Mouse (Mus musculus) heart, adult 2 months (tissue): Measurements from ENCODE around the gene Naa25. TPM values are rescaled to one million over a fixed set of nuclear protein-coding genes. Genes with fewer than 3 reads are reported as not detected.
A peak's percentile ranks its signal among the peaks of the same experiment; 100 is the strongest.

Experiments used
- DNase-seq, 2 experiments: peaks; one replicate each; pipeline ENCODE4 v3.0.0; 2021
- H3K27ac ChIP-seq: fragments of 200-600 bp; 2 replicates; pipeline ENCODE4 v1.8.1; 2022
- H3K27me3 ChIP-seq: fragments of 200-500 bp; 2 replicates; pipeline ENCODE4 v1.6.1; 2012; ENCODE audit warnings: mild to moderate bottlenecking, low read length, inconsistent platforms, mixed read lengths; ENCODE audit not compliant: control insufficient read depth, insufficient read depth
- H3K36me3 ChIP-seq: fragments of 200-500 bp; 2 replicates; pipeline ENCODE4 v1.6.1; 2012; ENCODE audit warnings: low read length, inconsistent platforms; ENCODE audit not compliant: control insufficient read depth, insufficient read depth
- H3K4me1 ChIP-seq: fragments of 200-500 bp; 2 replicates; pipeline ENCODE4 v1.6.1; 2011; ENCODE audit warnings: low read length; ENCODE audit not compliant: control insufficient read depth, insufficient read depth
- H3K4me3 ChIP-seq: fragments of 200-600 bp; 2 replicates; pipeline ENCODE4 v1.8.1; 2022
- H3K79me2 ChIP-seq: fragments of 200-500 bp; replicated peaks from 2 replicates; pipeline ENCODE4 v1.6.1; 2012; ENCODE audit warnings: mild to moderate bottlenecking, inconsistent platforms, low read length, moderate library complexity, mixed read lengths; ENCODE audit not compliant: control insufficient read depth, insufficient read depth
- H3K9ac ChIP-seq: fragments of 200-500 bp; 2 replicates; pipeline ENCODE4 v1.6.1; 2012; ENCODE audit warnings: low read depth, mild to moderate bottlenecking, control low read depth, inconsistent platforms, low read length, mixed read lengths
- CTCF ChIP-seq: fragments of 200-600 bp; IDR thresholded peaks from 2 replicates; pipeline ENCODE4 v1.8.1; 2022; ENCODE audit warnings: antibody characterized with exemption, mild to moderate bottlenecking, moderate library complexity
- EP300 ChIP-seq: fragments of 200-500 bp; IDR thresholded peaks from 2 replicates; pipeline ENCODE4 v1.6.1; 2011; ENCODE audit warnings: low read depth, low read length, control low read depth; ENCODE audit not compliant: insufficient read depth
- POLR2A ChIP-seq: fragments of 200-500 bp; IDR thresholded peaks from 2 replicates; pipeline ENCODE4 v1.6.1; 2011; ENCODE audit warnings: mild to moderate bottlenecking, low read depth, low read length, control low read depth; ENCODE audit not compliant: insufficient read depth
- WGBS: fragments of 180-500 bp; shearing (Covaris S2); methylation state at CpG from one replicate; pipeline ENCODE4 v1.1.7; 2018; 5-methylcytosine and 5-hydroxymethylcytosine counted together
- intact Hi-C: fragments of 180-260 bp; cut with DNase I; formaldehyde crosslinking; loops from one replicate; pipeline ENCODE4 v1.15.1; 2025
- polyA plus RNA-seq: library from polyadenylated mRNA; depleted of rRNA; stranded (reverse); fragments of >200 nt; gene quantifications from 2 replicates; pipeline ENCODE4 v1.2.3, GENCODE M21; 2012
- total RNA-seq, 2 experiments: library from RNA; stranded (reverse); gene quantifications; 2 replicates each; pipeline ENCODE4 v1.2.3; 2021

Gene Naa25
- total and polyA plus RNA-seq, 3 experiments = 7.1 to 22.5 (median 21.3) TPM

- no peak overlapping the region for H3K27ac ChIP-seq
- H3K36me3 ChIP-seq = no peaks in the 10 kb centered on the region
- WGBS = 56% methylated on average over 7 of the region's 7 CpGs
- TF ChIP-seq POLR2A = no peak
- no peak for TF ChIP-seq EP300
- TF ChIP-seq CTCF = no peak
- H3K4me3 ChIP-seq = no peak overlapping the region
- intact Hi-C loops = no loop called here
- H3K79me2 ChIP-seq = no peaks in the 10 kb centered on the region
- peaks cover 3% of the 10 kb centered on the region; the same call in 1 of the 2 replicates for H3K4me1 ChIP-seq
- H3K9ac ChIP-seq = no peak overlapping the region
- no peaks in the 10 kb centered on the region for H3K27me3 ChIP-seq
- peak in 1 of 2 experiments; percentile 55 for DNase-seq
These were observed 8.6 kb upstream of the Naa25 start for GRCm38 (mm10) chr5:121389106-121389505.

- Histone ChIP-seq H3K9ac (no peak overlapping the region), H3K27me3 (no peaks in the 10 kb centered on the region), H3K79me2 (no peaks in the 10 kb centered on the region), H3K4me1 (peaks cover 3% of the 10 kb centered on the region; the same call in 1 of the 2 replicates), H3K36me3 (no peaks in the 10 kb centered on the region), H3K27ac (no peak overlapping the region), H3K4me3 (no peak overlapping the region)
- intact Hi-C loops = loop anchor here (5.0 kb wide), 1 partner anchor 172 kb away; no protein-coding TSS in a partner anchor
- DNase-seq = no peak
- TF ChIP-seq CTCF = no peak
- TF ChIP-seq EP300 = no peak
- TF ChIP-seq POLR2A = no peak
These were observed 8.0 kb upstream of the Naa25 start for GRCm38 (mm10) chr5:121389691-121390090.

GRCm38 (mm10) chr5:121392667-121393380 lies 4.9 kb upstream of the Naa25 start:
- DNase-seq = no peak

GRCm38 (mm10) chr5:121393402-121393801 lies 4.3 kb upstream of the Naa25 start:
- 77% methylated on average over 3 of the region's 3 CpGs for WGBS
- Histone ChIP-seq H3K27ac (no peak overlapping the region), H3K79me2 (peaks cover 2% of the 10 kb centered on the region), H3K4me1 (0 out of 2 replicates have a peak, but pooled peaks cover 3% of the 10 kb centered on the region), H3K36me3 (no peaks in the 10 kb centered on the region), H3K27me3 (no peaks in the 10 kb centered on the region), H3K4me3 (no peak overlapping the region), H3K9ac (no peak overlapping the region)
- intact Hi-C loops = loop anchor here (5.0 kb wide), 1 partner anchor 176 kb away; no protein-coding TSS in a partner anchor
- no peak for TF ChIP-seq EP300
- no peak for TF ChIP-seq POLR2A
- TF ChIP-seq CTCF = no peak
- DNase-seq = no peak

More at GRCm38 (mm10) chr5:121392667-121393380, 4.9 kb upstream of the Naa25 start:
- Histone ChIP-seq H3K9ac (no peak overlapping the region), H3K4me3 (no peak overlapping the region), H3K79me2 (no peaks in the 10 kb centered on the region), H3K4me1 (peaks cover 3% of the 10 kb centered on the region; the same call in 1 of the 2 replicates), H3K27ac (no peak overlapping the region), H3K27me3 (no peaks in the 10 kb centered on the region), H3K36me3 (no peaks in the 10 kb centered on the region)
- 49% methylated on average over 16 of the region's 16 CpGs for WGBS
- TF ChIP-seq POLR2A (no peak), EP300 (no peak), CTCF (peak; percentile 83)
- intact Hi-C loops = loop anchor here (5.0 kb wide), 1 partner anchor 176 kb away; no protein-coding TSS in a partner anchor

- peaks cover 5% of the 10 kb centered on the region for H3K79me2 ChIP-seq
- H3K36me3 ChIP-seq = no peaks in the 10 kb centered on the region; the same call in 1 of the 2 replicates
- no peak overlapping the region for H3K9ac ChIP-seq
- no peak overlapping the region for H3K27ac ChIP-seq
- no peak for DNase-seq
- H3K27me3 ChIP-seq = no peaks in the 10 kb centered on the region
- H3K4me3 ChIP-seq = no peak overlapping the region
- WGBS = 73% methylated on average over 5 of the region's 5 CpGs
- intact Hi-C loops = loop anchor here (5.0 kb wide), 2 partner anchors 152 to 317 kb away; partner anchors contain the start of genes Adam1a, Atxn2, Gm42878 and Mapkapk5
- TF ChIP-seq EP300 = no peak
- TF ChIP-seq POLR2A = no peak
- TF ChIP-seq CTCF = no peak
- H3K4me1 ChIP-seq = peaks cover 8% of the 10 kb centered on the region
These were observed 2.1 kb upstream of the Naa25 start for GRCm38 (mm10) chr5:121395621-121396020.
